Mouse (Mus musculus) intestine, embryonic 16.5 days (tissue): ENCODE results near the gene Smad3. TPM values are rescaled to one million over a fixed set of nuclear protein-coding genes. Genes with fewer than 3 reads are reported as not detected.
A peak's percentile ranks its signal among the peaks of the same experiment; 100 is the strongest.

Experiments
- ATAC-seq: fragments of 200-750 bp; cut with Nextera tagmentation; 2 replicates; pipeline ENCODE4 v1.8.0; 2017; ENCODE audit warnings: moderate TSS enrichment, moderate library complexity
- H3K27ac ChIP-seq: fragments of 300-500 bp; sonication (generic); 2 replicates; pipeline ENCODE4 v1.5.1; 2014; ENCODE audit warnings: mild to moderate bottlenecking, low read length
- H3K27me3 ChIP-seq: fragments of 300-500 bp; sonication (generic); replicated peaks from 2 replicates; pipeline ENCODE4 v1.6.1; 2014; ENCODE audit warnings: low read length, control low read depth, mixed read lengths; ENCODE audit not compliant: control insufficient read depth, insufficient read depth
- H3K36me3 ChIP-seq: fragments of 300-500 bp; sonication (generic); 2 replicates; pipeline ENCODE4 v1.6.1; 2014; ENCODE audit warnings: low read length, control low read depth; ENCODE audit not compliant: control insufficient read depth, insufficient read depth
- H3K4me1 ChIP-seq: fragments of 300-500 bp; sonication (generic); 2 replicates; pipeline ENCODE4 v1.6.1; 2014; ENCODE audit warnings: low read length, control low read depth, mixed read lengths; ENCODE audit not compliant: control insufficient read depth, insufficient read depth
- H3K4me2 ChIP-seq: fragments of 300-500 bp; sonication (generic); 2 replicates; pipeline ENCODE4 v1.6.1; 2014; ENCODE audit warnings: low read depth, low read length, control low read depth
- H3K4me3 ChIP-seq: fragments of 300-500 bp; sonication (generic); 2 replicates; pipeline ENCODE4 v1.5.1; 2014; ENCODE audit warnings: mild to moderate bottlenecking, low read length
- H3K9ac ChIP-seq: fragments of 300-500 bp; sonication (generic); 2 replicates; pipeline ENCODE4 v1.6.1; 2014; ENCODE audit warnings: low read depth, low read length
- H3K9me3 ChIP-seq: fragments of 300-500 bp; sonication (generic); 2 replicates; pipeline ENCODE4 v1.6.1; 2016; ENCODE audit warnings: low read length, control low read depth; ENCODE audit not compliant: control insufficient read depth
- WGBS: fragments of 180-500 bp; shearing (Covaris S2); extraction: QIAGEN DNeasy Blood & Tissue Kit; methylation state at CpG from one replicate; pipeline ENCODE4 v1.1.7; 2014; 5-methylcytosine and 5-hydroxymethylcytosine counted together
- polyA plus RNA-seq: library from polyadenylated mRNA; unstranded; fragments of >200 nt; fragmentation: Nextera tagmentation; extraction: Ambion mirVana; gene quantifications from 2 replicates; pipeline ENCODE4 v1.2.1, GENCODE M21; 2015

Smad3 gene
- polyA plus RNA-seq, 1 experiment from 2014 or later = 10.9 TPM

DNA sequence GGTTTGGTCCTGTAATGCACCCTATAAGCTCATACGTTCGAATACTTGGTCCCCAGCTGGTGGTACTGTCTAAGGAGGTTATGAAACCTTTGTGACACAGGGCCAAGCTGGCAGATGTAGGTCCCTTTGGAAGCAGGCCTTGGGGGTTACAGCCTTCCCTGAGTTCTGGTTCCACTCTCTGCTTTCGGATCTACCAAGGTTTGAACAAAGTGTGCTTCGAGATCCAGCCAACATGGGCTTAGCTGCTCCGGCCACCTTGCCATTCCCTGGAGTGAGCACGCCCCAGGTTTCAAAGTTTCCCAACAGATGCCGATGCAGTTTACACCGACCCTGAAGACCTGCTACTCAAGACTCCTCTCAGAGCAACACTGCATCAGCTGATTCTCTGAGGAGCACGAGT lies 99.4 kb downstream of the Smad3 start:
- Histone ChIP-seq H3K9me3 (no peaks in the 10 kb centered on the region), H3K27ac (no peak overlapping the region), H3K4me2 (no peak overlapping the region), H3K4me3 (no peak overlapping the region), H3K4me1 (peaks cover 14% of the 10 kb centered on the region; the same call in 1 of the 2 replicates), H3K9ac (no peak overlapping the region), H3K36me3 (peaks cover 4% of the 10 kb centered on the region; the same call in 1 of the 2 replicates), H3K27me3 (no peaks in the 10 kb centered on the region)
- 91% methylated on average over 9 of the region's 9 CpGs for WGBS
- ATAC-seq = no peak

DNA sequence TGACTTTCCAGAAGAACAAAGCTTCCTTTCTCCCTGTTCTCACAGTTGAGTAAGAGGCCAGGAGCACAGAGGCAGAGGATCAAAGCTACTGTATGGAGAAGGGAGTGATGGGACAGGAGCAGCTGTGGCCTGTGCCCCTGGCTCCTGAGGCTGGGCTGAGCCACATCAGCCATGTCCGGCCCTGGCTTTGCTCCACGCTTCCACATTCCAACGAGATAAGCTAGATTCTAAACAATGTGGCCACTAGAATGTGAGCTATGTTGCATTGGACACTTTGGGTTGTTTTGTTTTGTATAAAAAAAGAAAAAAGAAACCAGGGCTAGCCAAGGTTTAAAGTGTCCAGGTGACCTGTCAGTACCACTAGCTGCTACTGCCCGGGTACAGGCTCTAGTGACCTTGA lies 100.6 kb downstream of the Smad3 start:
- no peak overlapping the region for H3K27ac ChIP-seq
- ATAC-seq = no peak
- 46% methylated on average over 4 of the region's 4 CpGs for WGBS
- H3K9me3 ChIP-seq = no peaks in the 10 kb centered on the region
- H3K9ac ChIP-seq = no peak overlapping the region
- peaks cover 9% of the 10 kb centered on the region; the same call in 1 of the 2 replicates for H3K4me1 ChIP-seq
- H3K36me3 ChIP-seq = peaks cover 8% of the 10 kb centered on the region; the same call in 1 of the 2 replicates
- no peak overlapping the region for H3K4me2 ChIP-seq
- H3K4me3 ChIP-seq = no peak overlapping the region
- no peaks in the 10 kb centered on the region for H3K27me3 ChIP-seq

DNA sequence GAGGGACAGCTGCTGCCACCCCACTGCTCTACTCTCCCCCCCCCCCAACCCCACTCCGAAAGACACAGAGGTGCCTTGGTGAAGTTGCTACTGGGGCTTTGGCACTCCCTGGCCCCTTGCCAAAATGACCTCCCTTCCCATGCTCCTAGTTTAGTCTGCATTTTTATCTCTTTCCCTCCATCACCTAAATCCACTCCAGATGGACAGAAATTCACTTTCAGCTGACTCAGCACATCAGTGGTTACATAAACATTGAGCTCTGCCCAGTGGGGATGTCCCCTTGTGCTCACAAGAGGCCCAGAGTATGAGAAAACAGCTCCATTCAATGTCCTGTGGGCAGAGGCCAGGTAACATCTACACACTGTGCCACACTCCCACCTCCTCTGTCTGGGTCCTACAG lies 102.7 kb downstream of the Smad3 start:
- no peak for ATAC-seq
- H3K9me3 ChIP-seq = no peaks in the 10 kb centered on the region
- WGBS = 78% methylated on average over 1 of the region's 1 CpGs
- H3K4me1 ChIP-seq = peaks cover 13% of the 10 kb centered on the region
- peaks cover 8% of the 10 kb centered on the region; the same call in 1 of the 2 replicates for H3K36me3 ChIP-seq
- no peak overlapping the region for H3K4me2 ChIP-seq
- H3K4me3 ChIP-seq = no peak overlapping the region
- H3K27ac ChIP-seq = no peak overlapping the region
- no peaks in the 10 kb centered on the region for H3K27me3 ChIP-seq
- no peak overlapping the region for H3K9ac ChIP-seq

DNA sequence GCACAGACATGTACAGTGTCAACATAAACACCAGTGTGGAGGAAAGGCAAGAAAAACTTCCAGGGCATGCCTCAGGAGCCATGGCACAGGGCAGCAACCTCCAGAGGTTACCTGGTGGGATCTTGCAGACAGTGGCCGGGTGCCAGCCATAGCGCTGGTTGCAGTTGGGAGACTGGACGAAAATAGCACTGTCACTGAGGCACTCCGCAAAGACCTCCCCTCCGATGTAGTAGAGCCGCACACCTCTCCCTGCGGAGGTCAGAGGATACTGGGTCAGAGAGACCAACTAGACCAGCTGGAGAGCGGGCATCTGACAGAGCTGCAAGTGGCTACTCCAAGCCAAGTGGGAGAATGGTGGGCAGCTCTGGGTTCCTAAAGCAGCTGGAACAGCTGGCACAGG lies 103.2 kb downstream of the Smad3 start:
- no peak overlapping the region for H3K4me3 ChIP-seq
- WGBS = 87% methylated on average over 8 of the region's 8 CpGs
- H3K9ac ChIP-seq = no peak overlapping the region
- no peak overlapping the region for H3K27ac ChIP-seq
- peaks cover 10% of the 10 kb centered on the region for H3K4me1 ChIP-seq
- no peak overlapping the region for H3K4me2 ChIP-seq
- no peak for ATAC-seq
- no peaks in the 10 kb centered on the region for H3K27me3 ChIP-seq
- H3K9me3 ChIP-seq = no peaks in the 10 kb centered on the region
- peaks cover 8% of the 10 kb centered on the region; the same call in 1 of the 2 replicates for H3K36me3 ChIP-seq

DNA sequence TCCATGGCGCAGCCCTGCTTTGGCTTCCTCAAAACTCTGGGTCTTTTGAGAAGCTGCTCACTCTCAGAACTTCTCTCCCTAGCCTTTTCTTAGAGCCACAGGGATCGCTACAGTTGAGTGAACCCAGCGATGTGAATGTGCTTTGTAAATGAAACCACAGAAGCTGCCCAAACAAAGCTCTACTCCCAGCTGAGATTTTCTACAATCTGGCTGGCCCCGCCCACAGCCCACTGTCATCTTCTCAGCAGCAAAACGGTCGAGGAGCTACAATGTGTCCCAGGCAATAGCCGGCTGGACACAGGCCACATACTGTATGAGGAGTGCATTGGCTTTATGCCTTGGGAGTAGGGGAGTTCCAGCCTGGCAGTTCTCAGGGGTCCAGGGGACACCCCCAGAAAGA lies 104.1 kb downstream of the Smad3 start:
- Histone ChIP-seq H3K4me2 (no peak overlapping the region), H3K36me3 (peaks cover 8% of the 10 kb centered on the region; the same call in 1 of the 2 replicates), H3K9me3 (no peaks in the 10 kb centered on the region), H3K4me1 (peaks cover 10% of the 10 kb centered on the region), H3K27ac (no peak overlapping the region), H3K27me3 (no peaks in the 10 kb centered on the region), H3K4me3 (no peak overlapping the region), H3K9ac (no peak overlapping the region)
- no peak for ATAC-seq
- WGBS = 50% methylated on average over 7 of the region's 7 CpGs

DNA sequence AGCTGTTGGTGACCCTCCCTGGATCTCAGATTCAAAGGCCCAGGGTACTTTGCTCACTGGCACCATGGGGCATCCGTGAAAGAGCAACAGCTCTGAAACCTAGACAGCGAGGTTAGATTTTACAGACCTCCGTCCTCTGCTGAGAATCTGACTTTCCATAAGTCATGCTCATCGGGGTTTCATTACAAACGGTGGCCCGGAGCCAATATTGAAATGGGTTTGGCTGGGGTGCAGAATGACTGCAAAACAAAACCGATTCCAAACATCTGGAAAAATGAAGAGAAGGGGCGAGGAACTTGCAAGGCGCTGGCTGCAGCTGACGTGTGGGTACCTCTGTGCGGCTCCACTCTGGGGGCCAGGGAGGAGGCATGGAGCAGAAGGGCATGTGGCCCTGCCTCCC lies 106.2 kb downstream of the Smad3 start:
- no peaks in the 10 kb centered on the region for H3K27me3 ChIP-seq
- H3K9me3 ChIP-seq = no peaks in the 10 kb centered on the region
- no peak overlapping the region for H3K4me3 ChIP-seq
- H3K4me2 ChIP-seq = no peak overlapping the region
- no peak overlapping the region; the same call in 1 of the 2 replicates for H3K9ac ChIP-seq
- ATAC-seq = no peak
- peak overlapping the region; percentile 24; the same call in 1 of the 2 replicates for H3K27ac ChIP-seq
- H3K36me3 ChIP-seq = peaks cover 8% of the 10 kb centered on the region; the same call in 1 of the 2 replicates
- 52% methylated on average over 11 of the region's 11 CpGs for WGBS
- H3K4me1 ChIP-seq = peaks cover 7% of the 10 kb centered on the region

DNA sequence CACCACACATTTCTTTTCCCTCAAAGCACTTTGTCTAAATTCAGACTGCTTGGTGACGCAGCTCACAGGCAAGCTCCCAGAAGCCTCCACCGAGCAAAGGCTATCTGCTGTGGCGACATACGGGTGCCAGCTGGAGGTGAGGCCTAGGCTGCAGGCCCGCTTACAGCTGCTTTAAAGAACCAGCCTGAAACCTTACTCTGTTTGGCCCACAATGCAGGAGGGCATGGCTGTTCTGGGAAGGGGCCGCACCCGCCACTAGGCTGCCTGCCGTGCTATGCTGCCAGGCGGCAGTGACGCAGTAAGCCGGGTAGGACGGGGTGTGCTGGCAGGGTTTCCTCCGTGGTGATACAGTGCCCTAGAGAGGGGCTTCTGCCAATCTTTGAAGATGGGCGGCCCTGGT lies 106.9 kb downstream of the Smad3 start:
- no peaks in the 10 kb centered on the region for H3K9me3 ChIP-seq
- H3K4me1 ChIP-seq = peaks cover 7% of the 10 kb centered on the region
- H3K4me2 ChIP-seq = no peak overlapping the region
- WGBS = 89% methylated on average over 14 of the region's 14 CpGs
- ATAC-seq = no peak
- peaks cover 8% of the 10 kb centered on the region; the same call in 1 of the 2 replicates for H3K36me3 ChIP-seq
- no peak overlapping the region; the same call in 1 of the 2 replicates for H3K9ac ChIP-seq
- no peak overlapping the region for H3K4me3 ChIP-seq
- H3K27ac ChIP-seq = no peak overlapping the region
- H3K27me3 ChIP-seq = no peaks in the 10 kb centered on the region

DNA sequence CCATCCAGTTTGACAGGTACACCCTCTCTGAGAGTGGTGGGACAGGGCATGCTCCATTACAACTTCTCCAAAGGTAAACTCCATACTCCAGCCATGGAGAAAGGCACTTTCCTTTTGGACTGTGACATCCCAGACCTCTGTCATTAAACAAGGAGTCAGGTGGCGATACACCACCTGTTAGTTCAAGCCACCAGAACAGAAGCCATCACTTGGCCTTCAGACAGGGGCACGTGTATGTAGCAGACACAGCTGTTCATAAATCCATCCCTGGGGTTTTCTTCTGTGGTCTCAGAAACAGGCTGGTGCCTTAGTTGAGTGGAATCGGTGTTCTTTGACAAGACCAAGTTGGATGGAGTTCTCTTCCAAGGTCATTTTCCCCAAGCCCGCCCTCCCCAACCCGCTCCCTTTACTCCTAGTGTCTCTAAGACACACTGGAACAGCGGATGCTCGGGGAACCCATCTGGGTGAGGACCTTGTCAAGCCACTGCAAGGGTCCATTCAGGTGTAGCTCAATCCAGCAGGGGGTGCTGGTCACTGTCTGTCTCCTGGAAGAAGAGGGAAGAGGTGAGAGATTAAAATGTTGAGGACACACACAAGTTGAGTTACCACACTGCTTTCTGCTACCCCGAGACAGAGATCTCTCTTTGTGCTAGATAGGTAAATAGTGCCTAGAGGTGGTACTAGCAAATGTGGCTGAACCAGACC lies 107.8 kb downstream of the Smad3 start:
- Histone ChIP-seq H3K27me3 (no peaks in the 10 kb centered on the region), H3K9ac (no peak overlapping the region), H3K36me3 (peaks cover 4% of the 10 kb centered on the region; the same call in 1 of the 2 replicates), H3K4me2 (no peak overlapping the region), H3K27ac (no peak overlapping the region), H3K4me1 (peaks cover 7% of the 10 kb centered on the region), H3K9me3 (no peaks in the 10 kb centered on the region), H3K4me3 (no peak overlapping the region)
- 86% methylated on average over 8 of the region's 8 CpGs for WGBS
- no peak for ATAC-seq

DNA sequence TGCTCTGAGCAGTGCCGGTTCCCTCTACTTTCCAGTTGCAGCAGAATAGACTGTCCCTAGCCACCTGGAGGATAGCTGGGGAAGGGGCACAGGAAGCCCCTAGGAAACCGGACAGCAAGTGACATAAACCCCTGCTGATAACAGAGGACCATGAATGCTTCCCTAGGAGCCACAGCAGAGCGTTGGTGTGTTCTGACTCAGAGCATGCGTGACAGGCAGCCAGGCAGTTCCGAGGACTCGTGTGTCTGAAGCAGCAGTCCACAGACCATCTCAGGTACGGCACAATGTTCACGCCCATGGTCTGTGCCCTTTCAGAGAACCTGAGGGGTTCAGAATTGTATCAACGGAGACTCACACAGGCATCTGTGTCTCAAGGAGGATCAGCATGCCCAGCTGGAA lies 109.3 kb downstream of the Smad3 start:
- no peak for ATAC-seq
- H3K27me3 ChIP-seq = no peaks in the 10 kb centered on the region
- H3K4me2 ChIP-seq = no peak overlapping the region
- H3K4me1 ChIP-seq = peaks cover 7% of the 10 kb centered on the region
- WGBS = 84% methylated on average over 9 of the region's 9 CpGs
- no peak overlapping the region for H3K27ac ChIP-seq
- H3K36me3 ChIP-seq = peaks cover 4% of the 10 kb centered on the region; the same call in 1 of the 2 replicates
- no peak overlapping the region for H3K4me3 ChIP-seq
- no peaks in the 10 kb centered on the region for H3K9me3 ChIP-seq
- no peak overlapping the region for H3K9ac ChIP-seq
